Mouse (Mus musculus) hindbrain, embryonic 14.5 days (tissue): Measurements from ENCODE around the gene Scfd2. TPM values are rescaled to one million over a fixed set of nuclear protein-coding genes. Genes with fewer than 3 reads are reported as not detected.
A peak's percentile ranks its signal among the peaks of the same experiment; 100 is the strongest.

ENCODE experiments used
- ATAC-seq: fragments of 200-750 bp; cut with Nextera tagmentation; 2 replicates; pipeline ENCODE4 v1.8.0; 2017; ENCODE audit warnings: moderate number of reproducible peaks, mild to moderate bottlenecking, moderate TSS enrichment, moderate library complexity; ENCODE audit not compliant: low FRiP score
- DNase-seq: peaks from one replicate; pipeline ENCODE4 v3.0.0-alpha.2; 2015; ENCODE audit warnings: low spot score
- H3K27ac ChIP-seq: fragments of 300-500 bp; sonication (generic); 2 replicates; pipeline ENCODE4 v1.5.1; 2014; ENCODE audit warnings: mild to moderate bottlenecking, moderate library complexity
- H3K27me3 ChIP-seq: fragments of 300-500 bp; sonication (generic); 2 replicates; pipeline ENCODE4 v1.6.1; 2014; ENCODE audit warnings: mild to moderate bottlenecking, low read length, mixed read lengths; ENCODE audit not compliant: control insufficient read depth, insufficient read depth
- H3K36me3 ChIP-seq: fragments of 300-500 bp; sonication (generic); replicated peaks from 2 replicates; pipeline ENCODE4 v1.6.1; 2014; ENCODE audit not compliant: control insufficient read depth, insufficient read depth
- H3K4me1 ChIP-seq: fragments of 300-500 bp; sonication (generic); replicated peaks from 2 replicates; pipeline ENCODE4 v1.6.1; 2014; ENCODE audit warnings: antibody characterized with exemption, low read length, mixed read lengths; ENCODE audit not compliant: control insufficient read depth, insufficient read depth
- H3K4me2 ChIP-seq: fragments of 300-500 bp; sonication (generic); replicated peaks from 2 replicates; pipeline ENCODE4 v1.6.1; 2014; ENCODE audit warnings: mild to moderate bottlenecking, moderate library complexity
- H3K4me3 ChIP-seq: fragments of 300-500 bp; sonication (generic); replicated peaks from 2 replicates; pipeline ENCODE4 v1.5.1; 2014; ENCODE audit warnings: mild to moderate bottlenecking, low read length
- H3K9ac ChIP-seq: fragments of 300-500 bp; sonication (generic); 2 replicates; pipeline ENCODE4 v1.6.1; 2014
- H3K9me3 ChIP-seq: fragments of 300-500 bp; sonication (generic); 2 replicates; pipeline ENCODE4 v1.6.1; 2016; ENCODE audit warnings: low read length; ENCODE audit not compliant: control insufficient read depth
- WGBS: fragments of 180-500 bp; shearing (Covaris S2); extraction: QIAGEN DNeasy Blood & Tissue Kit; methylation state at CpG from one replicate; pipeline ENCODE4 v1.1.7; 2014; 5-methylcytosine and 5-hydroxymethylcytosine counted together
- polyA plus RNA-seq: library from polyadenylated mRNA; unstranded; fragments of >200 nt; fragmentation: Nextera tagmentation; extraction: Ambion mirVana; gene quantifications from 2 replicates; pipeline ENCODE4 v1.2.1, GENCODE M21; 2014

Gene Scfd2
- 18.8 and 19.4 TPM in 2 replicates for polyA plus RNA-seq

DNA sequence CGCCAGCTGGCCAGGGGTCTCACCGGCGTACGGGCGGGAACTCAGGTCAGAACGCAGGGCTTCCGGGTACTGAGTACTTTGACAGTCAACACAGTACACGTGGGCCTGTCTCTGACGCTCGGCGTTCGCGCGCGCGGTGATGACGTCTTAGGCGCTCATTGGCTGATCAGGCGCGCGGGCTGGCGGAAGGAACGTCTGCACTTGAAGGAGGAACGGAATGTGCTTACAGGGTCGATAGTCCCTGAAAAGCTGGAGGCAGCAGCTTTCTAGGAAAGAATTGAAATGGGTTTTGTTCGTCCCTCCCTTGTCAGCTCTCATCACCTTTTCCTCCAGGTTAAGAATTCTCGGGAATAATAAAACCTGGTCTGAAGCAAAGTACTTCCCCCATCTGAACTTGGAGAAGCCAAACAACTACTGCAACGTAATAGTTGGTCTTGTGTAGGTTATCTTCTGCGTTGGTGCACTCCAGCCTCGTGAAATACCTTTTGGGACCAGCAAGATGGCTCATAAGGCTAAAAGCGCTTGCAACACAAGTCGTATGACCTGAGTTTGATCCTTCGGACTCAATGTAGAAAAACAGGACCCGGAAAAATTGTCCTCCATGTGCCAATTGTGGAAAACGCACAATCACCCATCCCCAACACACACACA lies at the start of gene Scfd2:
TSS of gene Scfd2 (minus strand) at position 130 of the 651 bp plus-strand sequence.
- H3K27ac ChIP-seq: peak within 1 kb of the TSS; percentile 60
- WGBS: 8% methylated on average over 35 of the region's 35 CpGs
- no peaks in the 10 kb centered on the region for H3K36me3 ChIP-seq
- peak within 1 kb of the TSS; percentile 95 for H3K4me3 ChIP-seq
- peak within 1 kb of the TSS; percentile 72 for H3K9ac ChIP-seq
- no peaks in the 10 kb centered on the region for H3K9me3 ChIP-seq
- peak; percentile 99 for DNase-seq
- peaks cover 20% of the 10 kb centered on the region for H3K4me1 ChIP-seq
- peak; percentile 89 for ATAC-seq
- no peaks in the 10 kb centered on the region for H3K27me3 ChIP-seq
- peak within 1 kb of the TSS; percentile 99 for H3K4me2 ChIP-seq

GRCm38 (mm10) chr5:74571767-74572166 lies 40.2 kb upstream of the Scfd2 start:
- Histone ChIP-seq H3K4me3 (no peak overlapping the region), H3K27me3 (no peaks in the 10 kb centered on the region), H3K27ac (no peak overlapping the region), H3K4me2 (no peak overlapping the region), H3K9me3 (no peaks in the 10 kb centered on the region), H3K9ac (no peak overlapping the region), H3K4me1 (no peaks in the 10 kb centered on the region), H3K36me3 (peaks cover 33% of the 10 kb centered on the region)
- DNase-seq: no peak
- no peak for ATAC-seq
- 92% methylated on average over 6 of the region's 6 CpGs for WGBS

- ATAC-seq (no peak), DNase-seq (no peak)
- Histone ChIP-seq H3K4me3 (no peak overlapping the region), H3K4me2 (no peak overlapping the region), H3K9me3 (no peaks in the 10 kb centered on the region), H3K9ac (no peak overlapping the region), H3K27ac (no peak overlapping the region), H3K36me3 (peaks cover 70% of the 10 kb centered on the region), H3K27me3 (no peaks in the 10 kb centered on the region), H3K4me1 (no peaks in the 10 kb centered on the region)
- WGBS: 94% methylated on average over 1 of the region's 1 CpGs
Measured at GRCm38 (mm10) chr5:74561151-74561550, 29.6 kb upstream of the Scfd2 start.

DNA sequence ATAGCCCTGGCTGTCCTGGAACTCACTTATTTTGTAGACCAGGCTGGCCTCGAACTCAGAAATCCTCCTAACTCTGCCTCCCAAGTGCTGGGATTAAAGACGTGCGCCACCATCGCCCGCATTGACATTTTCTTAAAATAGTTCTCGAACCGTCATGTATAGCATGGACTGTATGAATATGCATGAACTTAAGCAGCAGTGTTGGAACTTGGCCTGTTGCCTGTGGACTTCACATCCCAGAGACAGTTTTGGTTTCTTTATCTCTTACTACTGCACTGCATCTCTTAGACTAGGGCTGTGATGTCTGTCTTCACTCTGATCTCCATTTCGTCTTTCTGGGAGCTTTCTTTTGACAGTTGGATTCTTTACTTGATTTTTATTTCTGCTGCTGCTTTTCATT lies 18.0 kb upstream of the Scfd2 start:
- Histone ChIP-seq H3K9ac (no peak overlapping the region), H3K4me3 (no peak overlapping the region), H3K9me3 (no peaks in the 10 kb centered on the region), H3K4me2 (no peak overlapping the region), H3K27ac (no peak overlapping the region), H3K36me3 (peaks cover 65% of the 10 kb centered on the region), H3K27me3 (no peaks in the 10 kb centered on the region), H3K4me1 (no peaks in the 10 kb centered on the region)
- DNase-seq (no peak), ATAC-seq (no peak)
- 82% methylated on average over 8 of the region's 8 CpGs for WGBS

GRCm38 (mm10) chr5:74545606-74546005 lies 14.0 kb upstream of the Scfd2 start:
- Histone ChIP-seq H3K27ac (no peak overlapping the region), H3K9ac (no peak overlapping the region), H3K4me1 (no peaks in the 10 kb centered on the region), H3K4me2 (no peak overlapping the region), H3K36me3 (peaks cover 62% of the 10 kb centered on the region), H3K27me3 (no peaks in the 10 kb centered on the region), H3K4me3 (no peak overlapping the region), H3K9me3 (no peaks in the 10 kb centered on the region)
- ATAC-seq: no peak
- WGBS: 92% methylated on average over 4 of the region's 4 CpGs
- DNase-seq: no peak

DNA sequence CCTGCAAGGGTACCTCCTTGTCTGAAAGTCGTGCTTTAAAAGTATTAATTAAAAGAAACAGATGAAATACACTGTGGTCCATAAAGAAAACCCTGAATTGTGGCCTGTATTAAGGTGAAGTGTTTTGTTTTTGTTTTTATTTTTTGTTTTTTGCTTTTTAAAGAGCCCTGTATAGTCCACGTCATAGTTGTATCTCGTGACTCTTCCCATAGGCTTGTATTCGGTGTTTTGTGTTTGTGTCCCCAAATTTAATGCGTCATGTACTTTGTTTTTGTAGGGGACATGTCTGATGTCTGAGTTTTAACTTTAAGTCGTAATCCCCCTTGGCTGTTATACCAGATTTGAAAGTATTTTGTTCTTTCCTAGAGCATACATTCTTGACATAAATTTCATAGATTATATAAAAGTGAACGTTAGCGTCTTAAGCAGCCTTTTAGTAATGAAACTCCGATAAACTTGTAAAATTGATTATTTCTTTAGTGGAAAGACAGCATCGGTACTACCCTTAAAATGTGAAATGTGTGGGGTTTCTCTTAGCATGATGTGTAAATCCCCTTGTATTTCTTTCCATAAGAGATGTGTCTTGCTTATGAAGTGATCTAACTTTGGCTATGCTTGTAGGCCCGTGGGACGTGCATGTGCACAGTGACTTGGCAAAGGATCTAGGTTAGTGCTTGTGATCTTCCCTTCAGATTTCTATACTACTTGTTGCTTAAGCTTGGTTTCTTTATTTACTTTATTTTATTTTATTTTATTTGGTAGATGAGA lies 4.8 kb upstream of the Scfd2 start:
- no peak for ATAC-seq
- Histone ChIP-seq H3K27me3 (no peaks in the 10 kb centered on the region), H3K27ac (peak overlapping the region; percentile 87), H3K9me3 (no peaks in the 10 kb centered on the region), H3K36me3 (no peaks in the 10 kb centered on the region), H3K4me2 (peak overlapping the region; percentile 67), H3K9ac (peak overlapping the region; percentile 69), H3K4me1 (peaks cover 15% of the 10 kb centered on the region), H3K4me3 (peak overlapping the region; percentile 53)
- DNase-seq: no peak
- 48% methylated on average over 12 of the region's 12 CpGs for WGBS

DNA sequence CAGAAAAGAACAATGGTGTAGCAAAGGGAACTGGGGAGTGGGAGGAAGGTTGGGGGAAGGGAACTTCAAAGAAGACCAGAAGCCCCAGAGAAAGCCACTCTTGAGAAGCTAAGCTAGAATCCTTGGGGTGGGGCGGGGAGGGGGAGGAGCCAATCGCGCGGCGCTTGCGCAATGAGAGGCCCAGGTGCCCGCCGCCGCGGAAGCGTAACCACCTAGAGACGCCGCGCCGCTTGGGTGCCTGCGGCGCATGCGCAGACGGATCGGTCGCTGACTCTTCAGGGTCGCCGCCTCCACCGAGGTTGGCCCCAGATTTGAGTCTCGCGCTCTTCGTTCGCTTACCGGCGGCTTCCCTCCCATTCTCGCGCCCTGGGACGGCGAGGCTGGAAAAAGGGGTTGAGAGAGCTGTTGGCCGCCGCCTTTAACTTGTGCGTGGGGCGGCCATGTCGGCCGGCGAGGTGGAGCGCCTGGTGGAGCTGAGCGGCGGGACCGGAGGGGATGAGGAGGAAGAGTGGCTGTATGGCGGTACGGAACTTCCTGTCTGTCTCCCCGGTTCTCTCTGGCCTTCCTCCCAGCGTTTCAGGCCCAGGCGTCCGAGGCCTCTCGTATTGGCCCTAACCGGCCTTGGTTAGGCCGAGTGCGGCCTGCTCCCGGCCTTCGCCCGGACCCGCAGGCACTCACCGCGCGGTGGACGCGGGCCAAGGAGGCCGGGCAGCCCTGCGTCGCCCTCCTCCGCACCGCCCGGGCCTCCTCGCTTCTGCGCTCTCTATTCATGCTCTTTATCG lies 3.9 kb upstream of the Scfd2 start, which contains the start of gene Fip1l1:
TSS of gene Fip1l1 (plus strand) at position 210 of the 782 bp plus-strand sequence.
- Histone ChIP-seq H3K9ac (peak within 1 kb of the TSS; percentile 69), H3K4me3 (peak within 1 kb of the TSS; percentile 53), H3K27me3 (no peaks in the 10 kb centered on the region), H3K36me3 (no peaks in the 10 kb centered on the region), H3K4me2 (peak within 1 kb of the TSS; percentile 67), H3K27ac (peak within 1 kb of the TSS; percentile 87), H3K4me1 (peaks cover 22% of the 10 kb centered on the region), H3K9me3 (no peaks in the 10 kb centered on the region)
- ATAC-seq: peak; percentile 90
- DNase-seq: peak; percentile 98
- WGBS: under 1% methylated on average over 60 of the region's 73 CpGs

DNA sequence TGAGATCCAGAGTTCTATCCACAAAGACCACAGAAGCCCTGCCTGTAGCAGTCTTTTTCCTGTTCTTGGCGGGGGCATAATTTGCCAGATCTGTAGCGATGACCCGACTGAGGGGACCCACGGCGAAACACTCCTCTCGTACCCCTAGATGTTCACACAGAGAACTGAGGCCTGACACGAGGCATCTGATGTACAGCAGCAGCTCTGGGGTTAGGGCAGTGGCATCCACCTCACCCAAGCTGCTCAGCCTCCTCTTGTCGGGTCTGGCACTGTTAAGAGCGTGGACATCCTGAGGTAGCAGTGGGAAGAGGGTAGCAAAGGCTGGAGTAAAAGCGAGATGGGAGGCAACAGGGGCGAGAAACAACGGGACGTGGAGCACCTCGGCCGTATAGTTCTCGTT lies 774 bp downstream of the Scfd2 start:
- Histone ChIP-seq H3K4me1 (peaks cover 13% of the 10 kb centered on the region), H3K4me3 (peak overlapping the region; percentile 95), H3K9me3 (no peaks in the 10 kb centered on the region), H3K36me3 (no peaks in the 10 kb centered on the region), H3K9ac (peak overlapping the region; percentile 72), H3K4me2 (peak overlapping the region; percentile 99), H3K27me3 (no peaks in the 10 kb centered on the region), H3K27ac (no peak overlapping the region)
- DNase-seq: no peak
- no peak for ATAC-seq
- 27% methylated on average over 16 of the region's 16 CpGs for WGBS

- no peaks in the 10 kb centered on the region for H3K36me3 ChIP-seq
- no peak overlapping the region for H3K9ac ChIP-seq
- ATAC-seq (no peak), DNase-seq (no peak)
- H3K27me3 ChIP-seq: no peaks in the 10 kb centered on the region
- no peaks in the 10 kb centered on the region for H3K9me3 ChIP-seq
- WGBS: 90% methylated on average over 5 of the region's 5 CpGs
- no peak overlapping the region for H3K4me3 ChIP-seq
- H3K27ac ChIP-seq: no peak overlapping the region
- H3K4me1 ChIP-seq: peaks cover 13% of the 10 kb centered on the region
- no peak overlapping the region for H3K4me2 ChIP-seq
Measured at GRCm38 (mm10) chr5:74527025-74527424, 4.5 kb downstream of the Scfd2 start.
